Comparison of ENCODE assay signal across 23 mouse cellular contexts in the genomic region with DNA sequence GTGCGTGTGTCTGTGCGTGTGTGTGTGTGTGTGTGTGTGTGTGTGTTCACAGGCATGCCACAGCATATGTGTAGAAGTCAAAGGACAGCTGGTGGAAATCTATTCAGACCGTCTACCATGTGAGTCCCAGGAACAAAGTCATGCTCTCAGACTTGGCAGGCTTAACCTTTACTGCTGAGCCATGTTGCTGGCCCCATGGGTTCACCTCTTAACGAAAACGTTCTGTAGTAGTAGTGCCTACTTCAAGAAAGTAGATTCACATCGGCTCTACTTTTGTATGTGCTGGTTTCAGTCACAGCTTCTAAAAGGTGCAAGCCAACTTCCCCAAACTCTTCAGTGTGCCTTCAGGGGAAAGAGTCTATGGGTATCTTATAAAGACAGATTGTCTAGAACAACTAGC. TPM values are rescaled to one million over a fixed set of nuclear protein-coding genes. Genes with fewer than 3 reads are reported as not detected.
A peak's percentile ranks its signal among the peaks of the same experiment; 100 is the strongest.
DNase-seq lines count a peak whose midpoint lies in the region; ATAC-seq lines count a peak whose summit lies in the region.
"Had no signal": no experiment of that assay in that cellular context is flagged by ENCODE, and none has a peak within 500 bp of the region (broad histone marks: within the 10 kb centered on the region; RNA-seq: fewer than 3 reads in every experiment).

No protein-coding gene starts in this region.

- no peak overlapping the region for H3K9ac ChIP-seq in embryonic facial prominence, embryonic 14.5 days (ENCODE audit: low read depth, low read length)
- no peak overlapping the region for H3K9ac ChIP-seq in forebrain, embryonic 12.5 days
- H3K9ac ChIP-seq: embryonic facial prominence, embryonic 15.5 days; forebrain, embryonic 15.5 days; heart, embryonic 15.5 days; hindbrain, embryonic 13.5 days had no signal

- H3K4me2 ChIP-seq in embryonic facial prominence, embryonic 14.5 days (ENCODE audit: low read depth, low read length): no peak overlapping the region
- H3K4me2 ChIP-seq in forebrain, embryonic 12.5 days: no peak overlapping the region
- H3K4me2 ChIP-seq: embryonic facial prominence, embryonic 15.5 days; forebrain, embryonic 15.5 days; heart, embryonic 11.5 days; heart, embryonic 15.5 days; hindbrain, embryonic 13.5 days had no signal

- no peak overlapping the region for H3K4me3 ChIP-seq in embryonic facial prominence, embryonic 14.5 days (ENCODE audit: low read depth, low read length)
- H3K4me3 ChIP-seq in forebrain, embryonic 12.5 days (replicated peaks): no peak overlapping the region
- H3K4me3 ChIP-seq: embryonic facial prominence, embryonic 15.5 days; erythroblast, embryonic 14.5 days; forebrain, embryonic 10.5 days; forebrain, embryonic 15.5 days; heart, adult 2 months; heart, embryonic 15.5 days; hindbrain, embryonic 13.5 days had no signal

- peaks cover 19% of the 10 kb centered on the region for H3K4me1 ChIP-seq in embryonic facial prominence, embryonic 14.5 days (ENCODE audit: control insufficient read depth, insufficient read depth, low read length)
- H3K4me1 ChIP-seq in forebrain, embryonic 12.5 days: no peaks in the 10 kb centered on the region
- H3K4me1 ChIP-seq: hindbrain, embryonic 13.5 days had no signal

- no peaks in the 10 kb centered on the region for H3K27me3 ChIP-seq in embryonic facial prominence, embryonic 14.5 days (replicated peaks; ENCODE audit: control insufficient read depth, insufficient read depth, low read length)
- no peaks in the 10 kb centered on the region for H3K27me3 ChIP-seq in forebrain, embryonic 12.5 days
- H3K27me3 ChIP-seq: embryonic facial prominence, embryonic 15.5 days; forebrain, embryonic 15.5 days; heart, embryonic 15.5 days; hindbrain, embryonic 13.5 days; Patski had no signal

- no peaks in the 10 kb centered on the region for H3K36me3 ChIP-seq in embryonic facial prominence, embryonic 14.5 days (ENCODE audit: control insufficient read depth, insufficient read depth, low read length)
- no peaks in the 10 kb centered on the region for H3K36me3 ChIP-seq in forebrain, embryonic 12.5 days (replicated peaks)
- H3K36me3 ChIP-seq: embryonic facial prominence, embryonic 15.5 days; forebrain, embryonic 10.5 days; forebrain, embryonic 15.5 days; heart, embryonic 15.5 days; hindbrain, embryonic 13.5 days had no signal

- H3K9me3 ChIP-seq in embryonic facial prominence, embryonic 14.5 days (ENCODE audit: control insufficient read depth, low read length): no peaks in the 10 kb centered on the region
- no peaks in the 10 kb centered on the region for H3K9me3 ChIP-seq in forebrain, embryonic 12.5 days
- H3K9me3 ChIP-seq: embryonic facial prominence, embryonic 15.5 days; forebrain, embryonic 10.5 days; forebrain, embryonic 15.5 days; heart, embryonic 15.5 days; hindbrain, embryonic 13.5 days had no signal

- 72% methylated on average over 6 of the region's 6 CpGs for WGBS in embryonic facial prominence, embryonic 14.5 days
- 82% methylated on average over 6 of the region's 6 CpGs for WGBS in forebrain, embryonic 12.5 days

- ATAC-seq in embryonic facial prominence, embryonic 14.5 days (ENCODE audit: low read depth): no peak
- ATAC-seq in forebrain, embryonic 12.5 days (ENCODE audit: low FRiP score): no peak
- ATAC-seq: activated CD4-positive, CD25-positive, alpha-beta regulatory T cell, adult 4 months; forebrain, embryonic 15.5 days; hindbrain, postnatal 0 days; Patski had no signal

- DNase-seq in heart, adult 11 months: peak; percentile 74
- no peak for DNase-seq in heart, adult 18-20 months
- peak; percentile 10 to 26 for DNase-seq in spleen, postnatal 36 days (ENCODE audit: low spot score in 2 of 2)
- DNase-seq in spleen, postnatal 4 days (ENCODE audit: low spot score in 2 of 2): no peak
- DNase-seq in embryonic facial prominence, embryonic 14.5 days (ENCODE audit: low spot score): no peak
- DNase-seq in right cerebral cortex, postnatal 25 days: no peak
- DNase-seq: adrenal gland, postnatal 14 days; cerebellum, adult 8-10 months; cerebellum, postnatal 14 days; gastrocnemius, postnatal 36 days; heart, adult 2 months; heart, postnatal 14 days had no signal

- 0 out of 2 replicates have a peak overlapping the region, but pooled peaks have one; percentile 3 for H3K27ac ChIP-seq in embryonic facial prominence, embryonic 14.5 days (replicated peaks; ENCODE audit: low read depth, low read length)
- H3K27ac ChIP-seq in forebrain, embryonic 12.5 days: no peak overlapping the region
- H3K27ac ChIP-seq: embryonic facial prominence, embryonic 15.5 days; forebrain, embryonic 10.5 days; forebrain, embryonic 15.5 days; heart, adult 2 months; heart, embryonic 15.5 days; hindbrain, embryonic 13.5 days; hindbrain, postnatal 0 days had no signal

RNA-seq across cellular contexts. Expression of gene Slc44a1, which starts 27.2 kb away (rescaled TPM):
- total RNA-seq in heart, adult 18-20 months (2021): 10 to 100 TPM; 29.2 to 30.6 TPM
- 56.0 and 61.8 TPM in 2 replicates for polyA plus RNA-seq in embryonic facial prominence, embryonic 14.5 days (2014; fragmentation: Nextera tagmentation; extraction: Ambion mirVana)
- 18.0 and 19.1 TPM in 2 replicates for polyA plus RNA-seq in forebrain, embryonic 12.5 days (2016; fragmentation: Nextera tagmentation; extraction: Ambion mirVana)

Comparison
In these comparisons a context has a peak if more than half of its experiments do, and no peak if none do; other contexts are left out.
1. DNase-seq: peak in heart, adult 11 months (single experiment) and spleen, postnatal 36 days (2 of 2); none in heart, adult 18-20 months (0 of 2), spleen, postnatal 4 days (0 of 2), embryonic facial prominence, embryonic 14.5 days (single experiment) and right cerebral cortex, postnatal 25 days (single experiment).